Mouse (Mus musculus) G1E-ER4 (cell line): ENCODE measurements around the gene 6430550D23Rik. TPM values are rescaled to one million over a fixed set of nuclear protein-coding genes. Genes with fewer than 3 reads are reported as not detected.

Experiments
- GATA1 ChIP-seq: IDR thresholded peaks from one replicate; pipeline ENCODE4 v1.8.0; 2012; ENCODE audit warnings: low read length, inconsistent platforms
- polyA plus RNA-seq: library from polyadenylated mRNA; stranded (reverse); fragments of >175 nt; gene quantifications from 2 replicates; pipeline ENCODE4 v1.2.3, GENCODE M21; 2012

The 6430550D23Rik gene
- polyA plus RNA-seq, result 0.06 and 0.23 TPM in 2 replicates

DNA sequence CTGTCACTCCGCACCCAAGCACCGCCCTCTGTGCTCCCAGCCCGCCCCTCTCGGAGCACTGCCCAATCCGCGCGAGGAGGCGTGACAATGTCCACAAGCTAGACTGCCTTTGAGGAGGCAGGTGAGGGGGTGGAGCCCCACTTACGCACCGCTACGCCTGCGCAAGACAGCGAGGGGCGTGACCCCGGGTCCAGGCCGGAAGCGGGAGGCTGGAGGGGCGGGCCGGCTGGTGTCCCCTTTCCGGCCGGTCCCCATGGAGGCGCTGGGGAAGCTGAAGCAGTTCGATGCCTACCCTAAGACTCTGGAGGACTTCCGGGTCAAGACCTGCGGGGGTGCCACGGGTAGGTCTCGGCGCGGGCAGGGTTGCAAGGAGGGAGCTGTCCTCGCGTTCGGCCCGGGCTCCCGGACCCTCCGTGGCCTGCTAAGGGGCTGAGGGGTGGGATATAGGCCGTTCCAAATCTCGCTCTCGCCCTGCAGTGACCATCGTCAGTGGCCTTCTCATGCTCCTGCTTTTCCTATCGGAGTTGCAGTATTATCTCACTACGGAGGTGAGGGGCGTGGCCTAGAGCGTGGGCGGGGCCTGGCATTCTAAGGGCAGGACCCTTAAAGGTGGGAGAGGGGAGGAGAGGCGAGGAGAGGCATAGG, at the start of gene 6430550D23Rik, which contains the start of gene Ergic3:
Gene 6430550D23Rik (minus strand): TSS at position 90 of the 645 bp plus-strand sequence.
Gene Ergic3 (plus strand): TSS at position 158 of the 645 bp plus-strand sequence.
- TF ChIP-seq GATA1, result no peak

DNA sequence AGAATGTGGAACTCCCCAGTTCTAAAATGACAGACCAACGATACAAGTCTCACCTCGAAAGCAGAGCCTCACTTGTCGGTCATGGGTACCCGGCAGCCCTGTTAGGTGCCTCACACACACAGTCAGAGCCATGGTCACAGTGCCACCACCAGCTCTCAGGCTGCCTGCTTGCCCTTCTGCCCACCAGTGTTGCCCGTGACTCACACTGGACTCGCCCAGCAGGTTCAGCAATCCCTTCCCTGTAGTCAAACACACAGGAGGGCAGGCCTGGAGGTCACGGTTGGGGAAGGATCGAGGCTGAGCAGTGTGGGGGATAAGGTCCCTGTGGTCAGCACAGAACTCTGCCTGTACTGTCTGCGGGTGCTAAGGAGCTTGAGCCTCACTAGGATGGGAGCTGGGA, 45.0 kb upstream of the 6430550D23Rik start, which contains the start of gene Fer1l4:
Gene Fer1l4 (minus strand): TSS at position 132 of the 400 bp plus-strand sequence.
- no peak for TF ChIP-seq GATA1

DNA sequence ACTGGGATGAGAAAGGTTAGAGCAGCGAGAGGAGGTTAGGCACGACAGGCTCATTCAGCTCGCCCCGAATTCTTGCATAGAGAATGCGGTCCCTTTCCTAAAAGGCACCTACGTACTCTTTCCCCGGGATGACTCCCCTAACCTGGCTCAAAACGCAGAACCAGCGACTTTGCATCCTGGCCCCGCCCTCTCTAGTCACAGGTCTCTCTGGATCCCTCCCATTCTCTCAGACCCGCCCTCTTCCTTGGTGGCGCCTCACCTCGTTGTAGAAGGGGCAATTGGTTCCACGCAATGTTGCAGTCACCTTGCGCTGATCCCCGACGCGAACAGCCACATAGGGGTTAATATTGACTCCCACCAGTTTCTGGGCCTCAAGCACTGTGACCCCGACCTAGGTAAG, 40.2 kb upstream of the 6430550D23Rik start:
- no peak for TF ChIP-seq GATA1

DNA sequence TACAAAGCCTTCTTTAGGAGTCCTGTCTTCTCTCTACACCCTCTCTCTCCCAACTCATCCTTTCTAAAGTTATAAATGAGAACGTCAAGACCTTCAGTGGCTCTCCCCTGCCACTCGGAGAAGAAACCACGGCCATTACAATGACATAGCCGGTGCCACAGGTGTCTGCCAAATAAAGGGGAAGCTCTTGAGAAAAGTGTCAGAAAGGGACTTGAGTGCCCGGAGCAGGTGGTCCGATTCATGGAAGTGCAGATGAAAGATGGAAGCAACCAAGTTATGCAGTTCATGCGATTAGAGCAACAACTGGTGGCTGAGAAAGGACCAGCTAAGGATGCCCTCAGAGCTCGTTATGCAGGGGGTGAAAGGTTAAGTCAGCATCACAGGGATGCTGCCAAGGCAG, 35.1 kb upstream of the 6430550D23Rik start:
- TF ChIP-seq GATA1, result no peak

DNA sequence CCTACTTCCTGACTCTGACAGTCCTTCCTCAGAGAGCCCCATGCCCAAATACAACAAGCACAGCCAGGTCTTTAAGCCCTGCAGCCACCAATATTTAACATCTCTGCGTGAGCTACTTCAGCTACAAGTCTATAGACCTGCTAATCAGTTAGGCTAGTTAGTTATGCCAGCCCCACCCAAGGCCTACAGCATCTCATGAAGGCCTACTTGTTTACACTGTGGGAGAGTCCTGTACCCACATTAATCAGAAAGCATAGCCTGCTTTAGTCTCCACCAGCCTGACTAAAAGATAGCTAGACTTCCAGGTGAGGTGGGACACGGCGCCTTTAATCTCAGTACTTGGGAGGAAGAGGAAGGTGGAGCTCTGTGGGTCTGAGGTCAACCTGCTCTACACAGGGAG, 31.6 kb upstream of the 6430550D23Rik start:
- no peak for TF ChIP-seq GATA1

DNA sequence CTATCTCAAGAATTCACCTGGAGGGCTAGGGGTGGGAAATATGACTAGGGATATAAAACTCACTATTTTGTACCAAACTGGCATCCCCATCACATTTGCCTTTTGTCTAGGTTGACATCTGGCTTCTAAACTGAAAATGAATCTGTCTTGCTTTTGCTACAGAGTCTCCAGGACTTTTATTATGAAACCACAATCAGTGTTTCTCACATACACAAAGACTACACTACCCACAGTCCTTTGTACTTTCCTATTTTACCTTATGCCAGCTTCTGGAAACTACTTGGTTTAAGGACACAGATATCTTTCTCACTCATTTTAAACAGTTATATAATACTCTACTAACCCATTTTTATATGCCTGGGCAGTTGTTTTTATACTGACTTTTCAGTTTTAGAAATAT, 17.7 kb upstream of the 6430550D23Rik start:
- TF ChIP-seq GATA1, result no peak

DNA sequence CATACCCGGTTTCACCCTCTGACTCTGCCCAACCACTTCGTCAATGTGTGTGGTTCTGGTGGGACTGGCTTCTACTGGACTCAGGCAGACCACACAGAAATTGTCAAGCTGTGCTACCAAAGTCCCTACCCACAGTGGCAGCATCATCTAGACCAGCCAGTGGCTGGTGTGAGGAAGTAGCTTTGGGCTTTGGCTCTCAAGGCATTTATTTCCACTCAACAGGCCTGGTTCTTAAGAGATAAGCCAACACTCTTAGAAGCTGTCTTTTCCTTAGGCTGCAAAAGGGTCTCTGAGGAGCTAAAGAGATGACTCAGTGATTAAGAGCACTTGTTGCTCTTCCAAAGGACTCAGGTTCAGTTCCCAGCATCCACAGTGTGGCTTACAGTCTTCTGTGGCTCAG, 14.0 kb upstream of the 6430550D23Rik start:
- no peak for TF ChIP-seq GATA1

DNA sequence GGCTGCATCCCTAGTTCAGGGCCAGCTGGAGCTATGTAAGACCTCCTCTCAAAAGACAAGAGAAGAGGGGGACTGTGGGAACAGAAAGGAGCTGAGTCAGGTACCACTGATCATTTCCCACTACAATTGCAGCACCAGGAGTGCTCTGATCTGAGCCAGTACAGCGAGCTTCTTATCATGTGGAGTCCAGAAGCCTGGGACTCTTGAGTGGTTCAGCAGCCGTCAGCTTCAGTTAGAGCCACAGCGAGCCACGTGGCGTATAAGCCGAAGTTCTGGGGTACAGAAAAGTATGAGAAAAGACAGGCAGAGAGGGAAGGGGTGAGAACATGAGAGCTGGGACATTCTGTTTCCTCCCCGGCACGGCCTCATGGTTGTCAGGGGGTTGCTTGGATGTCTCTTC, 13.4 kb upstream of the 6430550D23Rik start:
- no peak for TF ChIP-seq GATA1

DNA sequence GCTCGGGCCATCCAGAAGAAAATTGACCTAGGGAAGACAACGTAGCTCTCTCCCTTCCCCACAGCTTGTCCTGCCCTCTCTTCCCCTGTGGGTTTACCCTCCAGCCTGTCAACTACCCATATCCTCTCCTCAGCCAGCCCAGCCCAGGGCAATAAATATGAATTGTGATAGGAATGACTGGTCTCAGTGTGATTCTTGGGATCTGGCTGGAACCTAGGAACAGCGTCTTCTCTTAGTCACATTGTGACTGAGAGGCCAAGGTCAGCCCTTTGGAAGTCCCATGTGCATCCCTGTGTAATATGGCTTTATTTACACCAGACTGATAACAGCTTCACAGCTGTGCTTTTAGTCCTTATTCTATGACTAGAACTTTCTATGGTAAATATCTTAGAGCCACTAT, 10.3 kb upstream of the 6430550D23Rik start:
- TF ChIP-seq GATA1, result no peak

DNA sequence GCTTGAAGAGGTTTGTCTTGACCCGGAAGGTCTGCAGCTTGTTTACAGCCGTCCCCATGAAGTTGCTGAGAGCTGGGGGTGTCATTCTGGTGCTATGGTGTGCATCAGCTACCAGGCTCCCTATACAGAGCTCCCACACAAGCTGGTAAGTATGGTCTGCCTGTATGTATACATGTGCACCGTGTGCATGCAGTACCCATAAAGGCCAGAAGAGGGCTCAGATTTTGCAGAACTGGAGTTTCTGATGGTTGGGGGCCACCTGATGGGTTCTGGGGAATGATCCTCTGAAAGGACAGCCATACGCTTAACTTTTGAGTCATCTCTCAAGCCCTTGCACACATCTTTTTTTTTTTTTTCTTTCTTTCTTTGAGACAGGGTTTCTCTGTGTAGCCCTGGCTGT, 2.4 kb downstream of the 6430550D23Rik start:
- TF ChIP-seq GATA1, result no peak

DNA sequence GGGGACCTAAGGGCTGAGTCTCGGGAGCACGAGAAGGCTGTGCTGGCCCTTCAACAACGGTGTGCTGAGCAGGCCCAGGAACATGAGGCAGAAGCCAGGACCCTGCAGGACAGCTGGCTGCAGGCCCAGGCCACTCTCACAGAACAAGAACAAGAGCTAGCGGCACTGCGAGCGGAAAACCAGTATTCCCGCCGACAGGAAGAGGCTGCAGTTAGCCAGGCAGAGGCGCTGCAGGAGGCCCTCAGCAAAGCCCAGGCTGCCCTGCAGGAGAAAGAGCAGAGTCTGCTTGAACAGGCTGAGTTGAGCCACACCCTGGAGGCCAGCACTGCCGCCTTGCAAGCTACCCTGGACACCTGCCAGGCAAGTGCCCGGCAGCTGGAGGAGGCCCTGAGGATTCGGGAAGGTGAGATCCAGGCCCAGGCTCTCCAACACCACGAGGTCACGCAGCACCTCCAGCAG, 15.9 kb downstream of the 6430550D23Rik start:
- TF ChIP-seq GATA1, result no peak

DNA sequence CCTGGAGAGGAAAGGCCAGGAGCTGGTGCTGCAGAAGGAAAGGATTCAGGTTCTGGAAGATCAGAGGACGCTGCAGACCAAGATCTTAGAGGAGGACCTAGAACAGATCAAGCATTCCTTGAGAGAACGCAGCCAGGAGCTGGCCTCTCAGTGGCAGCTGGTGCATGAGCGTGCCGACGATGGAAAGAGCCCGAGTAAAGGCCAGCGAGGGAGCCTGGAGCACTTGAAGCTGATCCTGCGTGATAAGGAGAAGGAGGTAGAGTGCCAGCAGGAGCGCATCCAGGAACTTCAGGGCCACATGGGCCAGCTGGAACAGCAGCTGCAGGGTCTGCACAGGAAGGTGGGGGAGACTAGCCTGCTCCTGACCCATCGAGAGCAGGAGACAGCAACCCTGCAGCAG, 16.6 kb downstream of the 6430550D23Rik start:
- TF ChIP-seq GATA1, result no peak

DNA sequence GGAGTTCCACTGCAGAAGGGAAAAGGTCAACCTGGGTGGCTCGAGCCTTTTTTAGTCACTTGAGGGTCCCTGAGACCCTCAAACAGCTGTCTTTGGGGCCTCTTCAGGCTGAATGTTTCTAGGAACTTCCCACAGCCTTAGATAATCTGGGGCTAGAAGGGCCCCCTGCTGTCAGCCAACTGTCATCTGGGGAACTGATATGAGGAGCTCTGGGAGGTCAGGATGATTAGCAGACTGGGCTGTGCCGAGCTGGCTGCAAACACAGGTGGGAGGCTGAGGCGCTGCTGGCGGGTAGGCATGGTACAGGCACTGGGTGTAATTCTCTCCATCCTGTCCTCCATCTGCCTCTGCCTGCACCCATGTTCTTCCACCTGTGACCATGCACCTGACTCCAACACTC, 18.7 kb downstream of the 6430550D23Rik start:
- TF ChIP-seq GATA1, result peak; percentile 33

DNA sequence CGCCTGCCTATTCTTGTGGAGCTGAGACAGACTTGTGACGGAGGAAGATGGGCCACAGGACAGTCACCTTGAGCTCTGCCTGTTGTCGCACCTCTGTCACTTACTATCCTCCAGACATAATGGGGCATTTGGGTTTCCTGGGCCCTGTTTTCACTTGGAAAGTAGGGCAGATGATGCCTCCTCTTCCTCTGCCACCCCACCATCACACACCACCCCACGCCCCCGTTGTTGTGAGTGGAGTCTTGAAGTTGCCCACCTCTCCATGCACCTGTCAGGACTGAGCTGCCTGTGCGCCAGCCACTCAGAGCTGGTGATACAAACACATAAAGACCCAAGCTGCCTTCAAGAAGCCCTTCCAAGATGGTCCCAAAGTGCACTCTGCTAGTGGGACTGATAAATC, 20.6 kb downstream of the 6430550D23Rik start:
- no peak for TF ChIP-seq GATA1

DNA sequence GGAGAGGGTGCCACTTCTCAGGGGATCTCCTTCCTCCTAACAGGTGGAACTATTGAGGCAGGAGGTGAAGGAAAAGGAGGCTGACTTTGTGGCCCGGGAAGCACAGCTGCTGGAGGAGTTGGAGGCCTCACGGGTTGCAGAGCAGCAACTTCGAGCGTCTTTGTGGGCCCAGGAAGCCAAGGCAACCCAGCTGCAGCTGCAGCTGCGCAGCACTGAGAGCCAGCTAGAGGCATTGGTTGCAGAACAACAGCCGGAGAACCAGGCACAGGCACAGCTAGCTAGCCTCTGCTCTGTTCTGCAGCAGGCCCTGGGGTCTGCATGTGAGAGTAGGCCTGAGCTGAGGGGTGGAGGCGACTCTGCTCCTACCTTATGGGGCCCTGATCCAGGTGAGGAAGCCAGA, 22.0 kb downstream of the 6430550D23Rik start:
- TF ChIP-seq GATA1, result no peak

DNA sequence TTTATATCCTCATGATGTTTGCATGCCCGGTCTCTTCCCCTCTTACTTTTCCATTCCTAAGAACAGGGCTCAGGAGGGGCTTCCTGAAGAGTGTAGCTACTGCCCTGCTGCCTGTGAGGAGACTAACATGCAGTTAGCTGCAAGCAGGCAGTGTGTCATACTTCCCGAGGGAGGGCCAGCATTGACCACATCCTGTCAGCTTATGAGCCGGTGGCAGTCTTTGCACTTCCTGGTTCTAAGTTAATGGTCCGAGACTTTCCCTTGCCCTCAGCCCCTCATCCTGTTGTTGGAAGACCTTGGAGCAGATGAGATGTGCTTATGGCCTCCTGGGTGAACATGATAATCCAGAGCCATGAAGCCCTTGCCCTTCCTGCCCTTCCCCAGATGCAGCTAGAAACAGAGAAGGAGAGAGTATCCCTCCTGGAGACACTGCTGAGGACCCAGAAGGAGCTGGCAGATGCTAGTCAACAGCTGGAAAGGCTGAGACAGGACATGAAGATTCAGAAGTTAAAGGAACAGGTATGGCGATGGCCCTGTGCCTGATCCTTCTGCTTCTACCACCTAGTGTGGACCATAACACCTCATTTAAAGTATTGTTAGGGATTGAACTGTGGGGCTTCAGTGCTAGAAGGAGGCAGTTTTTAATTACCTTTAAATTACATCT, 28.3 kb downstream of the 6430550D23Rik start:
- TF ChIP-seq GATA1, result no peak
